8 mouse cellular contexts compared by ENCODE assay signal in the genomic region with DNA sequence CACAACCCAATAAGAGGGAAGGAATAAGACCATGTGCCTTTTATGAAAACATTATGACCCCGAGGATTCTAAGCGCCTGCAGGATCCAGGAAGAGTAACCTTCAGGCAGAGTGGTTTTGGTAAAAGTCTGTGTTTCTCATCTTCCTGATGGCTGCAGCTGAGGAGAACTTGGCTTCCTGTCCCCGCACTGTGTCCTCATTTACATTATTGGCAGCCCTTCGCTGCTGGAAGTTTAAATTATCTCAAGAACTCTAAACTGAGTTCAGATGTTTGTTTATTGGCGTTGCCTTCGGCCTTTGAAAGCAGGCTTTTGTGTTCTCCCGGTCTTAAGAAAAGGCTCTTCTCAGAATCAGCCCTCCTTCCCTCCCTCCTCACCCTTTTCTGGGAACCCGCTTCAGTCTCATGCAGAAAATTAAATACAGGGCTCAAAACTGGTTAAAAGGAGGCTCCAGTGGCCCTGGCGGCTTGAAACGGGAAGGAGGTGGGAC.
DNase-seq lines count a peak whose midpoint lies in the region; ATAC-seq lines count a peak whose summit lies in the region.

No protein-coding gene starts in this region.

- peak; percentile 29; the same call in 1 of the 2 replicates for ATAC-seq in lung, embryonic 15.5 days (ENCODE audit: borderline replicate concordance, extremely low read depth, low FRiP score, low TSS enrichment)
- ATAC-seq in intestine, embryonic 16.5 days: peak; percentile 62
- no peak for ATAC-seq in neural tube, embryonic 14.5 days (ENCODE audit: low read depth)

- H3K27ac ChIP-seq in lung, embryonic 15.5 days: peak overlapping the region; percentile 74
- H3K27ac ChIP-seq in forebrain, embryonic 10.5 days: peak overlapping the region; percentile 85
- H3K27ac ChIP-seq in intestine, embryonic 16.5 days (ENCODE audit: low read length): peak overlapping the region; percentile 56; the same call in 1 of the 2 replicates
- peak overlapping the region; percentile 89 for H3K27ac ChIP-seq in neural tube, embryonic 14.5 days (ENCODE audit: low read depth, low read length)

- peaks cover 24% of the 10 kb centered on the region for H3K4me1 ChIP-seq in lung, embryonic 15.5 days
- H3K4me1 ChIP-seq in forebrain, embryonic 10.5 days: peaks cover 46% of the 10 kb centered on the region
- H3K4me1 ChIP-seq in intestine, embryonic 16.5 days (ENCODE audit: control insufficient read depth, insufficient read depth, low read length): peaks cover 7% of the 10 kb centered on the region; the same call in 1 of the 2 replicates
- H3K4me1 ChIP-seq in neural tube, embryonic 14.5 days (ENCODE audit: control insufficient read depth, insufficient read depth, low read length): peaks cover 23% of the 10 kb centered on the region

- no peaks in the 10 kb centered on the region; the same call in 1 of the 2 replicates for H3K27me3 ChIP-seq in lung, embryonic 15.5 days
- peaks cover 16% of the 10 kb centered on the region for H3K27me3 ChIP-seq in forebrain, embryonic 10.5 days (ENCODE audit: poor library complexity, severe bottlenecking)
- H3K27me3 ChIP-seq in intestine, embryonic 16.5 days (replicated peaks; ENCODE audit: control insufficient read depth, insufficient read depth, low read length): no peaks in the 10 kb centered on the region
- no peaks in the 10 kb centered on the region for H3K27me3 ChIP-seq in neural tube, embryonic 14.5 days (ENCODE audit: control insufficient read depth, insufficient read depth, low read length)

- H3K9me3 ChIP-seq in lung, embryonic 15.5 days: no peaks in the 10 kb centered on the region
- no peaks in the 10 kb centered on the region for H3K9me3 ChIP-seq in forebrain, embryonic 10.5 days
- H3K9me3 ChIP-seq in intestine, embryonic 16.5 days (ENCODE audit: control insufficient read depth, low read length): no peaks in the 10 kb centered on the region
- H3K9me3 ChIP-seq in neural tube, embryonic 14.5 days (ENCODE audit: control insufficient read depth, low read length): no peaks in the 10 kb centered on the region

- no peaks in the 10 kb centered on the region for H3K36me3 ChIP-seq in lung, embryonic 15.5 days
- no peaks in the 10 kb centered on the region for H3K36me3 ChIP-seq in forebrain, embryonic 10.5 days (replicated peaks)
- H3K36me3 ChIP-seq in intestine, embryonic 16.5 days (ENCODE audit: control insufficient read depth, insufficient read depth, low read length): no peaks in the 10 kb centered on the region
- no peaks in the 10 kb centered on the region for H3K36me3 ChIP-seq in neural tube, embryonic 14.5 days (ENCODE audit: control insufficient read depth, insufficient read depth, low read length)

- 5% methylated on average over 10 of the region's 10 CpGs for WGBS in lung, embryonic 15.5 days
- WGBS in forebrain, embryonic 10.5 days: 4% methylated on average over 10 of the region's 10 CpGs
- 10% methylated on average over 10 of the region's 10 CpGs for WGBS in intestine, embryonic 16.5 days
- WGBS in neural tube, embryonic 14.5 days: under 1% methylated on average over 10 of the region's 10 CpGs

- peak overlapping the region; percentile 29; the same call in 1 of the 2 replicates for H3K9ac ChIP-seq in lung, embryonic 15.5 days
- H3K9ac ChIP-seq in intestine, embryonic 16.5 days (ENCODE audit: low read depth, low read length): no peak overlapping the region
- peak overlapping the region; percentile 76; the same call in 1 of the 2 replicates for H3K9ac ChIP-seq in neural tube, embryonic 14.5 days (replicated peaks; ENCODE audit: low read depth, low read length)

- no peak for DNase-seq in lung, postnatal 14 days
- DNase-seq in forebrain, embryonic 10.5 days (ENCODE audit: extremely low spot score, low spot score): no peak
- no peak for DNase-seq in thymus, postnatal 10 days (ENCODE audit: low spot score in 2 of 2)
- DNase-seq in gastrocnemius, adult 18-20 months (ENCODE audit: low spot score): no peak
- DNase-seq in kidney, postnatal 14 days: no peak

- peak overlapping the region; percentile 84 for H3K4me2 ChIP-seq in lung, embryonic 15.5 days
- peak overlapping the region; percentile 81 for H3K4me2 ChIP-seq in intestine, embryonic 16.5 days (ENCODE audit: low read depth, low read length)
- peak overlapping the region; percentile 71 for H3K4me2 ChIP-seq in neural tube, embryonic 14.5 days (ENCODE audit: low read depth, low read length)

- peak overlapping the region; percentile 48 for H3K4me3 ChIP-seq in lung, embryonic 15.5 days
- peak overlapping the region; percentile 64 for H3K4me3 ChIP-seq in forebrain, embryonic 10.5 days
- peak overlapping the region; percentile 50 for H3K4me3 ChIP-seq in intestine, embryonic 16.5 days (ENCODE audit: low read length)
- peak overlapping the region; percentile 65 for H3K4me3 ChIP-seq in neural tube, embryonic 14.5 days (ENCODE audit: low read depth, low read length)
